Mouse (Mus musculus): ENCODE measurements around the gene Pecam1.
"Not testable (repeated sequence)": the region's sequence is repeated elsewhere in the genome, so short reads cannot be mapped to it uniquely, and the experiment has no call there.

Gene Pecam1

DNA sequence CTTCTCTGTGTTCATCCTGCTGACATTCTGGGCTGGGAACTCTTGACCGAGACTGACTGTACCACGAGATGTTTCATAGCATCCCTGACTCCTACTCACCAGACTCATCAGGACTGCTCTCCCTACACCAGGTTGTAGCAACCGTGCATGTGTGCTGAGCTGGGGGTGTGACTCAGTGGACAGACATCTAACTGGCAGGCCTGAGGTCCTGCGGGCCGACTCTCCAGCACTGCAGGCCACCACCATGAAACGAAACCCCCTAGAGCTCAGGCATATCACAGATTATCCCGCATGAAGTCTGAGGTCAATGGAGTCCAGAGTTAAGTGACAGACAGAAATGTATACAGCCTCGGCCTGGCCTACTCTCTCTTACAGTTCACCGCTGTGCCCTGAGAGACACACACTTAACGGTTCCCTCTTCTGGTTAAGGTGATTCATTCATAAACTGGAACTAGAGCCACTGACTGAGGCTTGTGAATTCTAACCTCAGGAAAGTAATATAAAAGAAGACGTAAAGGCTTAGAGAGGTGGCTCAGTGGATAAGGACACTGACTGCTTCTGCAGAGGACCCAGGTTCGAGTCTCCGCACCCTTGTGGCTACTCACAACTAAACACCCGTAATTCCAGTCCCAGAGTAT is 83.8 kb downstream of the Pecam1 start:
- DNase-seq (ENCODE audit: low spot score): no peak

DNA sequence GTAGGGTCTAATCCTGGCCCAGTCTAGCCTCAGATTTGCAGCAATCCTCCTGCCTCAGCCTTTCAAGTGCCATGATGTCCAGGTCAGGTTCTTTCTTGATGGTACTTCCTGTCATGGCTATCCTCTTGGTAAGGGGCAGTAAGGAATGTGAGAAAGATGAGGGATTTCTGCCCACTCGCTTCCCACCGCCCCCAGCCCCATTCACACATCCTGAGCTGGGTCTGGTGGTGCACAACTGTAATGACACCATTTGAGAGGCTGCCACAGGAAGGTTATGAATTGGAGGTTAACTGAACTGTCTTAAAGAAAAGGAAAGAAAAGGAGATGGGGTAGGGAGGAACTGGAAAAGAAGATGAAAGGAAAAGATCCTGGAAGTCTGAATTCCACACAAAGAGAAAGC is 84.6 kb downstream of the Pecam1 start:
- DNase-seq (ENCODE audit: low spot score): no peak

DNA sequence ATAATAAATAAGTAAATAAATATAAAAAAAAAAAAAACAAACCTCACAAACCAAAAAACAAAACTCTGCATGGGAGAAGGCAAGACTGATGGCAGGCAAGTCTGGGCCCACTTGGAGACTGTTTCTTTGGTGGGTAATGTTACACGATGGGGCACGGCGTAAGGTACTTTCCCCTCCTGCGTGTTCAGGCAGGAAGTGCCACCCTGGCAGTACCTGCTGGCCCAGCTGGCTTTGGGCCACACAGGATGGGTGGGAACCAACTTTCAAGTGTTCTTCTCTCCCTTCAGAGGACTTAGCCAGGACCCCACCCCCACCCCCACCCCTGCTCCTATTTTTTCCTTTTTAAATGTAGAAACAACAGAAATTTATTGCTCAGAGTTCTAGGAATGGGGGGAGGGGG is 85.1 kb downstream of the Pecam1 start:
- no peak for DNase-seq (ENCODE audit: low spot score)

DNA sequence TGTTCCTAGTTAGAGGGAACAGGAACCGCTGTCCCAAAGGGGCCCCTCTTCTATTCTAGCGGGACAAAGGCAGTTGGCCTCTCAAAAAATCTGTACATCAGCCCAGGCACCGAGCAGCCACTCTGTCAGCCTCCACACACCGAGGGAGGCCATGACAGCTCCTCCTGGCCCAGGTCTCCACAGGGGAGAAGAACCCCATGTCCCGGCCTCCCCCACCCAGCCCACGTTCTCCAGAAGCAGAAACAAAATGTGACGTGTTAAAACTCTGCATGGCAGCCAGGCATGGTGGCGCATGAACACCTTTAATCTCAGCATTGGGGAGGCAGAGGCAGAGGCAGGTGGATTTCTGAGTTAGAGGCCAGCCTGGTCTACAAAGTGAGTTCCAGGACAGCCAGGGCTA is 85.7 kb downstream of the Pecam1 start:
- no peak for DNase-seq (ENCODE audit: low spot score)

DNA sequence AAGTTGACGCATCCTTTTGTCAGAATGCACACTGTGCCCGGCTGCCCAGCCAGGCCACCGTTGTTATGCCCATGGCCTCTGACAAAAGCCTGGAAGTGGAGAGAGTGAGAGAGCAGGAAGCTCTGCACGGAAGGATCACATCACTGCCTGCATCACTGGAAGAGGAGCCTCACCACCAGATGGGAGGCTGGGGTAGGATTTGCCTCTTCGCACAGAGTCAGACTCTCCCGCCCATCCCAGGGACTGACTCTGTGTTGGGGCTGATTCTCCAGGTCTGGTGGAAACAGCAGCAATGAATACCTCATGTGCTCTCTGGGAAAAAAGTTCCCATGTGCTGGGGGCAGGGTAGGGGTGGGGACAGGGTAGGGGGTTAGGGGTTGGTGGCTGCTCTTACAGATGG is 86.6 kb downstream of the Pecam1 start:
- DNase-seq (ENCODE audit: low spot score): no peak

DNA sequence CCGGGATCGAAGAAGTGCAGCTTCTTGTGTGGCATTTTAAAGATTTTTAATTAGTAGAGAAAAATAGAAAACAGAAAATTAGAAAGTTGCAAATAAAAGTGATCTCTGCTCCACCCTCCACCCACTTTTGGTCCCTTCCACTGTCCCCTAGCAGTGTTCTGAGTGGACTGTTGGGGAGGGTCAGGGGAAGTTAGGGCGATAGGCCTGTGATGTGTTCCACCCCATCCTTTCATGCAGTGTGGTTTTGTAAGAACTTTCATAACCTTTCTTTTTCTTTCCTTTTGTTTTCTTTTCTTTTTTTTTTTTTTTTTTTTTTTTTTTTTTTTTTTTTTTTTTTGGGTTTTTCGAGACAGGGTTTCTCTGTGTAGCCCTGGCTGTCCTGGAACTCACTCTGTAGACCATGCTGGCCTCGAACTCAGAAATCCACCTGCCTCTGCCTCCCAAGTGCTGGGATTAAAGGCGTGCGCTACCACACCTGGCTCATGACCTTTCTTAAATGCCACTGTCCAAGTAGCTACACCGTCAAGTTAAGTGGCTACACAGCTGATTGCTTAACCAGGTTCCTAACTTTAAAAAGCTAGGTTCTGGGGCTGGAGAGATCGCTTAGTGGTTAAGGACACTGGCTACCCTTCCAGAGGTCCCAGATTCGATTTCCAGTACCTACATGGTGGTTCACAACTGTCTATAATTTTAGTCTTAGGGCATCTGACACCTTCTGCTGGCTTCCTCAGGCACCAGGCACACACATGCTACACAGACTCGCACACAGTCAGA is 87.6 kb downstream of the Pecam1 start:
- no peak for DNase-seq (ENCODE audit: low spot score)

DNA sequence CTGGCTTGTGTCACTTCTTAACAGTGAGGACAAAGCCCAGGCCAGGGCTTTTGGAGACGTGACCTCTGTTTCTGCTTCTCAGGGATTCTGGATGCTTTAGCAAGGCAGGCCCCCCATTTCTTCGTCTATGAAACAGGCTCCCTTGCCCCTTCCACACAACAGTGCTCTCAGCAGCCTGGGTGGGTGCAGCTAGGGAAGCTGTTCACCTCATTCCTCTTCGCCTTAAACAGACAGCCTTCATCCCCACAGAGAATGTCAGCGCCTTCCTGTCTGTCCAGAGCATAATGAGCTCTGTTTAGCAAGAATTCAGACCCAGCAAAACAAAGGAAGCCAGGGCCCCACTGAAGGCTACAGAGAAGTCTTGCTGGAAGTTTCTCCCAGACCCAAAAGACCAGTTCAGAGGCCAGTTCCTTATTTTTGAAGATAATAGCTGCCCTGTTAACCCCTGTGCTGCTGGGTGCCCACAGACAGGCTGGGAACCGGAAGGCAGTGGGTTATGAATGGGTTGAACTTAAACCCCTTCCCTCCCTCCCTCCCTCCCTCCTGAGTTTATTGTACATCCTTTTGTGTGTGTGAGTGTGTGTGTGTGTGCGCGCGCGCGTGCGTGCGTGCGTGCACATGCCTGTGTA is 89.9 kb downstream of the Pecam1 start:
- DNase-seq (ENCODE audit: low spot score): no peak

DNA sequence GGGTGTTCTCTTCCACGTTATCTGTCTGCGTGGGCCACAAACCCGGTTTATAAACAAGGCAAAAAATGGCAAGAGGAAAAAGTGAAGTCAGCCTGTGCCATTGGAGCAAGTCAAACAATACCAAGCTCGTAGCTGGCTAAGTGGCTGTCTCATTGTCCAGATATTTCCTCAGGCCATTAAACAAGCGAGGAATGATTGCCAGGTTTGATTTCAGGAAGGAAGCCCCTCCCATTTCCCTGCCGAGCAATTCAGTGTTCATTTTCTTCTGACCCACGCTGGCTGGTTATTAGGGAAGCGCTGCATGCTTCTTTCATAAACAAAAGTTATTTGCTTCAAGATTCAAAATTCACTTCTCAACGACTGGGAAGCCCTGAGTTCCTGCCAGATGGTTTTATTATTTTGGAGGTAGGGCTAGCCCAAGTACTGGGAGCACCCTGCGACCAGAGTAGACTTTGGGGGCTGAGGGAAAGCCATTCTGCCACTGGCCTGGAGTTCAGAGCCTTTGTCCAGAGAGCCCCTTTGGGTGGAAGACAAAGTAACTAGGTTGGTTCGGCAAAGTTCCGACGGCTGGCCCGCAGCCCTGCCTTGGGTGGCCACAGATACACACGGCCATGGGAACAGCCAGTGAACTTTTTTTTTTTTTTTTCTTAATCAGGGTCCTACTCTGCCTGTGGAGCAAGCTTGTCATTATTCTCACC is 90.7 kb downstream of the Pecam1 start:
- no peak for DNase-seq (ENCODE audit: low spot score)

DNA sequence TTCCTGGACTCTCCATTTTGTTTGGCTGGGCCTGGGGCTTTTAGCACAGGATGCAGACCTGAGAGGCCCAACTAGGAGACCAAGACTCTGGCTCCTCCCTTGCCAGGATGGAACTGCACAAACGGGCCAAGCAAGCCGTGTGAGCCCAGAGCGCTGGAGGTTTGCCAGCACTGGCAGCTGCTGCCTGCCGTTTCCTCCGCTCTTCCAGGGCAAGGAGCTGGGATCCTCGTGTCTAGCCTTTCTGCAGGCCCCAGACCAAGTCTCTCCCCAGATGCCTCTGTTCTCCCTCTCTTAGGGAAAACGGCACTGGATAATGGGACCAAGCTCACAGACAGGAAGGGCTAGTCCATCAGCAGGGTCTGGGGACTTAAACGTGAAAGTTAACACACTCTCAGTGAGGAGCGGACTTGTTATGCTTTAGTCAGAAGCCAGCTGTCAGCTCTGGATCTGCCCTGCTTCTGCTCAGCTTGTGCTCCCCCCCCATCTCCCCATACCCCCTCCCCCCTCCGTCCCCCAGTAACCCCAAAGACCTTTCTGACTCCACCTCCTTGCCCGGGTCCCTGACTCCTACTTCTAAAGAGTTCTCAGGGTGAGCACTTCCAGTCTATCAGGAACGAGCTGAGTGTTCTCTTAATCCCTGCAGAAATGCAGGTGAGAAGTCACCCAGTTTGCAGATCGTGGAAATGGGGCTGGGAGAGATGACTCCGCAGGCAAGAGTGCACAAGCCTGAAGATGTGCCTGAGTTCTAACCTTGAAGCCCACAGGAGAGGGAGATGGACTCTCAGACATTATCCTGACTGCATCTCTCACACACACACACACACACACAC is 92.2 kb downstream of the Pecam1 start:
- DNase-seq (ENCODE audit: low spot score): no peak

DNA sequence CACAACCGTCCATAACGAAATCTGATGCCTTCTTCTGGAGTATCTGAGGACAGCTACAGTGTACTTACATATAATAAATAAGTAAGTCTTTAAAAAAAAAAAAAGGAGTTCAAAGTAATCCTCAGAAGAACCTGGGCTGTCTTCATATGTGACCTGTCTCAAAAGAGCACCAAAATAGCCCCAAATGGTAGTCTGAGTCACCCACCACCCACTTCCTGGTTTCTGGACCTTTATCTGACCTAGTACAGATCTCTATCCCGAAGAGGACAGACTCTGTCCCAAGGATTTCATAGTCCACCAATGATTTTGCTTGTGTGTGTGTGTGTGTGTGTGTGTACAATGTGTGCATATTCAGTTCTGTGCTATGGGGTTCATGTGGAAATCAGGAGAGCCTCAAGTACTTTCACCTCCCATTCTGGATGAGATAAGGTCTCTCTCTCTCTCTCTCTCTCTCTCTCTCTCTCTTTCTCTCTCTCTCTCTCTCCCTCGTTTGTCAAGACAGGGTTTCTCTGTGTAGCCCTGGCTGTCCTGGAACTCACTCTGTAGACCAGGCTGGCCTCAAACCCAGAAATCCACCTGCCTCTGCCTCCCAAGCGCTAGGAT is 93.4 kb downstream of the Pecam1 start:
- not testable (repeated sequence) for DNase-seq (ENCODE audit: low spot score)

DNA sequence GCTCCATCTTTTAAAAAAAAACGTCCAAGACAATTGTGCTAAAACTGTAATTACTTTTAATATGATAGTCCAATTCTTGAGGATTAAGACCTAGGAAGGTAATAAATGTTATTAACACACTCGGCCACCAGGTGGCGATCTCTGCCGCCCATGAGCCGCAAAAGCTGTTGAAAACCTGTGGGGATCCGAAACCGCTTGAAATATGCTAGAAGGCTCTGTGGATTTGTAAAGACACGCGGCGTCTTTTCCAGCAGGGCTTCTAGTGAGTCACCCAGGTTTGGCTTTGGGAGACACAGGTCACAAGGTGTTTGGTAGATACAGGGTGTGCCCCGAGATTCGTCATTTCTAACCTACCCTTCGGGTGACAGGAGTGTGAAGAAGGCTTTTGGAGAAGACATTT is 102.1 kb downstream of the Pecam1 start:
- peak; percentile 66 for DNase-seq (ENCODE audit: low spot score)

DNA sequence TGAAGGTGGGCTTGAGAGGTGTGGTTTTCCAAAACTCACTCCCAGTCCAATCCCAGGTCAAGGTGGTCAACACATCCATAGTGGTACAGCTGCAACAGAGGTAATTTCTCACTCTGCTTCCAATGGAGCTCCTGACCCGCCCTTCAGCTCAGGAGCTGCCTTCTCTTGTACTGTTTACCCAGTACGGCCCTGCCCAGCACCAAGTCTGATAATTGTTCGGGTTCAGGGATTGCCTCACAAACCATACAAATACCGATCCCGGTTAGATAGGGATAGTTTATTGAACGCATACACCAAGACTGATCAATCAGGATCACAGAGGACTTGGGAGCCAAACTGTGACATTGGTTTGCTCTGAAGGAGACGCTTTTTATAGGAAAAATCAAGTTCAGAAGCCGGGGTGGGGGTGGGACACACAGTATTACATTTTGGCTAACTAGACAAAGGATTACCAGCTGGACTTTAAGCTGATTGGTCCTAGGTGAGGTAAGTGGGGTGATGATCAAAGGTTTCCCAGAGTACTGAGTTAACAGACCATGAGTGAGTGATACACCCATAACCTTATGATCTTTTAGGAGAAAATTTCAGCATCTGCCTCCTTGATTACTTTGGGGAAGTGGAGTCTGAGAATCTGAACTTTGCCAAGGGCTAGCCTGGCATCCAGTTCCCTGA is 107.3 kb downstream of the Pecam1 start:
- no peak for DNase-seq (ENCODE audit: low spot score)

DNA sequence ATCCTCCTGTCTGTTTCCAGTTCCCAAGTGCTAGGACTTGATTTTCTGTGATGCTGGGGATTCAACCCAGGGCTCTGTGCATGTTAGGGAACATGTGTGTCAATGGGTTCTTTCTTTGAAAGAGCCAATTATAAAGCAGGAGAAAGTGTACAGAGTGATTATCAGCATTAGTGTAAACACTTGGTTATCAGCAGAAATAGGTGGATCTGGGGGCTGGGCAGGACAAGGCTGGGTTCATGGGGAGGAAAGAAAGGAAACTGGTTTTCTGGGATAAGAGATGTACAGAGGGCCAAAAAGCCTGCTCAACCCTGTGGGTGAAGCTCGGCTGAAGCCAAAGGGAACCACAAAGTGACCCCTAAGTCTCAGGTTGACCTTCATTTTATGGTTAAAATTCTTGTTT is 108.8 kb downstream of the Pecam1 start:
- DNase-seq (ENCODE audit: low spot score): no peak

DNA sequence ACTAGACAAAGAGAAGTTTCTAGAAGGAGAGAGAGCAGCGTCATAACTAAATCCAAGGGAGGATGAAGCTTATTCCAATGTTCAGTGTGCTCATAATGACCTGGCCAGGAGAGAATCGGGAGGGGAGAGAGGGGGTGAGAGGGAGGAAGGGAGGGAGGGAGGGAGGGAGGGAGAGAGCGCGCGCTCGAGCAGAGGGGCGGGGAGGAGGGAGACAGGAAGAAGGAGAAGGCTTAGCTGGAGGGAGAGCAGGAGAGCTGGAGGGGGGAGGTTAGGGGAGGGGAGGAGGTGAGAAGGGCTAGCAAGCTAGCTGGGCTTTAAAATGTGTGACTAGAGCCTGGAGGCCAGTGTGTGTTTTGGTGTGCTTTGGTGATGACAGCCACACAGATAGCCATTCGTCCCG is 110.4 kb downstream of the Pecam1 start:
- no peak for DNase-seq (ENCODE audit: low spot score)

DNA sequence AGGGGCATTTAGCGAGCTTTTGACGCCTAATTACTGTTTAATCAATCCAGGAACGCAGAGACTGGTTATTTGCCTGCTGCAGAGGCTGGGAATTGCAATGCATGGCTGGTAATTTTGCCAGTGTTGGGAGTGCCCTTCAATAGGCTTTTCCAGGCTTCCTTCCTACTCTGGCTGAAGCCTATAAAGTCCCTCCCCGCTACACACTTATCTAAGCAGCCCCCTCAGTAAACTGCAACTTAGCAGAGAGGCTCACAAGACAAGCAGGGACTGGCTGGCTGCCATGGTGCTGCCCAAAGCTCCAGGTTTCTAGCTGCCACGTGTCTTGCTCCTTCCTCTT is 111.1 kb downstream of the Pecam1 start:
- no peak for DNase-seq (ENCODE audit: low spot score)

DNA sequence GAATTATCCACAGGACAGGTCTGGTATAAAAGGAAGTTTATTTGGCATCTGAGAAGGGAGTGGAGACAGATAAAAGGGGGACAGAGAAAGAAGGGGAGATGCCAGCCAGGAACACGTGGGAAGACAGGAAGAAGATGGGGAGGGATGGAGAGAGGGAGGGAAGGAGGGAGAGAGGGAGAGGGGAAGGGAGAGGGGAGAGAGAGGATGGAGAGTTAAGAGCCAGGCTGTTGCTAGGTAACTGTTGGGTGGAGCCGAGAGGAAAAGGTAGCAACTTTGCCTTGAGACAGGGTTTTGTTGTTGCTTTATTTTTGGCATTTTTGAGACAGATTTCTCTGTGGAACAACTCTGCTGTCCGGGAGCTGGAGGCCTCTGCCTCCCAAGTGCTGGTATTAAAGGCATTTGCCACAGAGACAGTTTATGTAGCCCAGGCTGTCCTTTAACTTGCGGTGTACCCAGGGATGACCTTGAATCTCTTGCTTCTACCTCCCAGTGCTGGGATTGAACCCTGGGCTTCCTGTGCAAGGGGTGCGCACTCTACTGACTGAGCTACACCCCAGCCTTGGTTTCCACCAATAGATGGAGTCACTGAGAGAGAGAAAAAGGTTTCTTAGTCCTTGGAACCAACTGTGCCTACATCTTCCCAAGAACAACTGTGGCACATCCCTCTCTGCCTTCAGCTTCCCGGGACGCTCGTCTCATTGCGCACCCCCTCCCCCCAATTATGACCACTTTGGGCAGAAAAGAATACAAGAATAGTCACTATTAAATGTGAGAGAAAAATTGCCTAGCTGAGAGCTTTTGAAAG is 111.7 kb downstream of the Pecam1 start:
- no peak for DNase-seq (ENCODE audit: low spot score)

DNA sequence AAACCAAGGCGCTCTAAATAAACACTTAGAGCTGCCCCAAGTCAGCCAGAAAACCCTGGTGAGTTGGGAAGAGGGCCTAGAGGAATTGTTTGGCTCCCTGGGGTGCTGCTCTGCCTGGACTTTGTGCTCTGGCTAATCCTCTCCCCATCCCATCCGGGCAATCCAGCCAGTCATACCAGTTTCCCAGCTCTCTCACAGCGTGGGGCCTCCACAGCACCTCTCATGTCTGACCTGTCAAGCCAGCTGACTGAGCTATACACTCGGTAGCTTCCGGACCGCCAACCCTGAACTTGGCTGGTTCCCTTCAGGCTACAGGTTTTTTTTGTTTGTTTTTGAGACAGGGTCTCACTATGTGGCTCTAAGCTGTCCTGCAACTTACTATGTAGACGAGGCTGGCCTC is 112.7 kb downstream of the Pecam1 start:
- DNase-seq (ENCODE audit: low spot score): no peak

DNA sequence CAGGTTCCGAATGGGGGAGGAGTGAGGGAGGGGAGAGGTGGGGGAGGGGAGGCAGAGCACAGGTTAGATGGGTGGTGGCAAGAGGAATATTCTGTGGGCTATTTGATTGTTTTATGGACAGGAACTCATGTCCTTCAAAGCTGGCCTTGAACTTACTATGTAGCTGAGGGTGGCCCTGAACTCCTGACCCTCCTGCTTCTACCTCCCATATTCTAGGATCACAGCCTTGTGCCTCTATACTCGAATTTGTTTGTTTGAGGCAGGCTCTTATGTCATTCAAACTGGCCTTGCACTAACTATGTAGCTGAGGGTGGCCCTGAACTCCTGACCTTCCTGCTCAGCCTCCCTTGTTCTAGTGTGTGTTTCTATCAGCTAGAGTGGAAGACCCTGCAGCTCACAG is 114.5 kb downstream of the Pecam1 start:
- no peak for DNase-seq (ENCODE audit: low spot score)

DNA sequence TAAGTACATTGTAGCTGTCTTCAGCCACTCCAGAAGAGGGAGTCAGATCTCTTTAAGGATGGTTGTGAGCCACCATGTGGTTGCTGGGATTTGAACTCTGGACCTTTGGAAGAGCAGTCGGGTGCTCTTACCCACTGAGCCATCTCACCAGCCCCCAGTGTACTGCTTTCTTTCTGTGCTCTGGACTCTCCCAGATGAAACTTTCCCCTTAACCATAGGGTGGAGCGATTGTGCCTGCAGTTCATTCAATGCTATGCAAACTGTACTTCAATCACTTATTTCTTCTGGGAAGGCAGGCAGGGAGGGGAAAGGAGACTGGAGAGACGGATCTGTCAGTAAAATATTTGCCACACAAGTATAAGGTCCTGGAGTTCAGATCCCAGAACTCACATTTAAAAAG is 116.3 kb downstream of the Pecam1 start:
- DNase-seq (ENCODE audit: low spot score): not testable (repeated sequence)

DNA sequence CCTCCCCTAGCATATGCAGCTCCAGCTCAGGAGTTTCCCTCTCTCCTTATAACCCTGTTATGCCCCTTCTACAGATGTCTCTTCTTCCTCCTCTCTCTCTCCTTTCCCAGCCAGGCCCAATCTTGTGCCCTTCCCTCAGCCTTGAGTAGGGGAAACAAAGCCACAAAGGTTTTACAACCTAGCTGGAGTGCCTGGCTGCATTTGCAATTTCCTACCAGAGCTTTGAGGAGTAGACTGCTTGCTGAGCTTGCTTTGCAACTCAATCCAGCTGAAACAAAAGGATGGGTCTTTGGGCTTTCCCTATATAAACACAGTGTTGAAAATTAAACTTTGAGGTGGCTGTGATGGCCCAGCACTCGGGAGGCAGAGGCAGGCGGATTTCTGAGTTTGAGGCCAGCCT is 117.0 kb downstream of the Pecam1 start:
- DNase-seq (ENCODE audit: low spot score): no peak
